Mouse (Mus musculus) liver, embryonic 11.5 days (tissue): Measurements from ENCODE around the gene Akap6. TPM values are rescaled to one million over a fixed set of nuclear protein-coding genes. Genes with fewer than 3 reads are reported as not detected.

Source experiments
- ATAC-seq: fragments of 200-750 bp; cut with Nextera tagmentation; replicated peaks from 2 replicates; pipeline ENCODE4 v1.8.0; 2017; ENCODE audit warnings: moderate number of reproducible peaks, mild to moderate bottlenecking, moderate TSS enrichment, moderate library complexity; ENCODE audit not compliant: low FRiP score
- DNase-seq: peaks from one replicate; pipeline ENCODE4 v3.0.0-alpha.2; 2017; ENCODE audit warnings: low spot score
- H3K27ac ChIP-seq: fragments of 300-500 bp; sonication (generic); 2 replicates; pipeline ENCODE4 v1.5.1; 2014; ENCODE audit warnings: mild to moderate bottlenecking, low read depth, low read length, control low read depth
- H3K27me3 ChIP-seq: fragments of 300-500 bp; sonication (generic); replicated peaks from 2 replicates; pipeline ENCODE4 v1.6.1; 2014; ENCODE audit warnings: low read length, mixed read lengths; ENCODE audit not compliant: control insufficient read depth, insufficient read depth
- H3K36me3 ChIP-seq: fragments of 300-500 bp; sonication (generic); 2 replicates; pipeline ENCODE4 v1.6.1; 2014; ENCODE audit warnings: mild to moderate bottlenecking, low read length, moderate library complexity, mixed read lengths; ENCODE audit not compliant: control insufficient read depth, insufficient read depth
- H3K4me1 ChIP-seq: fragments of 300-500 bp; sonication (generic); replicated peaks from 2 replicates; pipeline ENCODE4 v1.6.1; 2014; ENCODE audit warnings: low read length, mixed read lengths; ENCODE audit not compliant: control insufficient read depth, insufficient read depth
- H3K4me2 ChIP-seq: fragments of 300-500 bp; sonication (generic); 2 replicates; pipeline ENCODE4 v1.6.1; 2014; ENCODE audit warnings: mild to moderate bottlenecking, control low read depth, moderate library complexity
- H3K4me3 ChIP-seq: fragments of 300-500 bp; sonication (generic); 2 replicates; pipeline ENCODE4 v1.5.1; 2014; ENCODE audit warnings: low read depth, low read length, control low read depth
- H3K9ac ChIP-seq: fragments of 300-500 bp; sonication (generic); 2 replicates; pipeline ENCODE4 v1.6.1; 2014; ENCODE audit warnings: low read depth, low read length, control low read depth
- H3K9me3 ChIP-seq: fragments of 300-500 bp; sonication (generic); 2 replicates; pipeline ENCODE4 v1.6.1; 2016; ENCODE audit warnings: low read length, inconsistent platforms, mixed read lengths; ENCODE audit not compliant: control insufficient read depth
- WGBS: fragments of 180-500 bp; shearing (Covaris S2); extraction: QIAGEN DNeasy Blood & Tissue Kit; methylation state at CpG from one replicate; pipeline ENCODE4 v1.1.7; 2014; 5-methylcytosine and 5-hydroxymethylcytosine counted together
- polyA plus RNA-seq: library from polyadenylated mRNA; unstranded; fragments of >200 nt; fragmentation: Nextera tagmentation; extraction: Ambion mirVana; gene quantifications from 2 replicates; pipeline ENCODE4 v1.2.1, GENCODE M21; 2014

The Akap6 gene
- polyA plus RNA-seq, 1 experiment from 2014 or later = 0.10 TPM

- DNase-seq = no peak
- Histone ChIP-seq H3K27ac (no peak overlapping the region), H3K9ac (no peak overlapping the region), H3K4me2 (no peak overlapping the region), H3K36me3 (no peaks in the 10 kb centered on the region), H3K27me3 (no peaks in the 10 kb centered on the region), H3K4me3 (no peak overlapping the region), H3K9me3 (no peaks in the 10 kb centered on the region), H3K4me1 (no peaks in the 10 kb centered on the region)
- no peak for ATAC-seq
- WGBS = 56% methylated on average over 7 of the region's 7 CpGs
Observed at GRCm38 (mm10) chr12:52818588-52818987, 119.4 kb downstream of the Akap6 start.

GRCm38 (mm10) chr12:52824774-52825173 lies 125.6 kb downstream of the Akap6 start:
- 69% methylated on average over 5 of the region's 5 CpGs for WGBS
- DNase-seq = no peak
- Histone ChIP-seq H3K9me3 (no peaks in the 10 kb centered on the region), H3K4me3 (no peak overlapping the region), H3K36me3 (no peaks in the 10 kb centered on the region), H3K27ac (no peak overlapping the region), H3K4me1 (no peaks in the 10 kb centered on the region), H3K4me2 (no peak overlapping the region), H3K9ac (no peak overlapping the region), H3K27me3 (no peaks in the 10 kb centered on the region)
- ATAC-seq = no peak

DNA sequence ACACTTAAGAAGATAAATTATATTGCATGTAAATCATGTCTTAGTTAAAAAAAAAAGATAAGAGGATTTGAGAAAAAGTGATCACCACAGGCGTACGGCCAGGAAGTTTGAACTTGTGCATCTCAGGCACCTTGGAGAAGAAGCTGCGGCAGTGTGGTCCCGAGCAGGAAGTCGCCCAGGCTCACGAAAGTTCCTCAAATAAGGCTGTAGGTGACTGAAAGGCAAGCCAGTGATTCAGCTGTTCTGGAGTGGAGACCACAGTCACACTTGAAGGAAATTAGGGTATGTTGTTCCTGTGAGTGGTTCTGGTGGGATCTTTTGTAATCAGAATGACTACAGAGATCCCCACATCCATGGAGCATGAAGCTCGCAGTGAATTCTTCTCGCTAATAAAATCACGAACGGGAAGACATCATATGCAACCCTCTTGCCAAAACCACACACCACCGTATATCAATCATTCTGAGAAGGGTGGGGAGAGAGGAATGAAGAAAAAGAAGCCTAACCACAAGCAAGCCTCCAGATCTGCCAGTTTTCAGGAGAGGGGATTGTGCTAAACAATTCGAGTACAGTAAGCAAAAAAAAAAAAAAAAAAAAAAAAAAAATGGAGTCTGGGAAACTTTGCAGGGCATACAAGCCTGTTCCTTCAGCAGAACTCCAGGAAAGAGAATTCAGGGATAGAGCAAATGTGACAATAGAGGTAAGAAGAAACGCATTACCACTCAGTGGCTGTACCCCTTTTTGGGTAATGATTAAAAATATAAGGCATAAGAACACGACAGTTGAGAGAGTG lies 130.0 kb downstream of the Akap6 start:
- H3K4me3 ChIP-seq = no peak overlapping the region
- no peak overlapping the region for H3K27ac ChIP-seq
- 43% methylated on average over 14 of the region's 14 CpGs for WGBS
- no peaks in the 10 kb centered on the region for H3K9me3 ChIP-seq
- no peak overlapping the region for H3K4me2 ChIP-seq
- DNase-seq (no peak), ATAC-seq (no peak)
- H3K27me3 ChIP-seq = no peaks in the 10 kb centered on the region
- H3K9ac ChIP-seq = no peak overlapping the region
- H3K36me3 ChIP-seq = no peaks in the 10 kb centered on the region
- no peaks in the 10 kb centered on the region for H3K4me1 ChIP-seq

DNA sequence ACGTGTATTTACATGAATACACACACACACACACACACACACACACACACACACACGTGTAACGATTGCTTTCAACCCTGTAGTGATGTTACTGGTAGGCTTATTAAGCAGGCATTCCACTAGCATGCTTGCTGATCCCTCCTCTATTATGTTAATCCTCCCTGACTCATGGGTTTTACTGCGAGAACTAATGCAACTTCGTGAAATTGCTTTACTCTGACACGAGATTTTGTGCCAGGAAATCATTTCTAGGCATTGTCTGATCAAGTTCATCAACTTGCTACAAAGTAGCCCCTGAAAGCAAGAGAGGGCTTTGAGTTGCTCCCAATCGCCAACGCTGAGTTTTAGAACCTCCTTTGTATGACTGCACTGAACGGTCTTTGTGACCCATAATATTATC lies 132.6 kb downstream of the Akap6 start:
- Histone ChIP-seq H3K27ac (no peak overlapping the region), H3K4me3 (no peak overlapping the region), H3K9ac (no peak overlapping the region), H3K27me3 (no peaks in the 10 kb centered on the region), H3K4me2 (no peak overlapping the region), H3K9me3 (no peaks in the 10 kb centered on the region), H3K4me1 (peaks cover 8% of the 10 kb centered on the region), H3K36me3 (no peaks in the 10 kb centered on the region)
- ATAC-seq (no peak), DNase-seq (no peak)
- WGBS = 67% methylated on average over 9 of the region's 9 CpGs

- DNase-seq = no peak
- ATAC-seq = no peak
- 3% methylated on average over 4 of the region's 4 CpGs for WGBS
Observed at GRCm38 (mm10) chr12:52832230-52832629, 133.0 kb downstream of the Akap6 start.

GRCm38 (mm10) chr12:52833141-52833540 lies 134.0 kb downstream of the Akap6 start:
- no peak for ATAC-seq
- H3K4me1 ChIP-seq = peaks cover 8% of the 10 kb centered on the region

More at GRCm38 (mm10) chr12:52832230-52832629, 133.0 kb downstream of the Akap6 start:
- peaks cover 8% of the 10 kb centered on the region for H3K4me1 ChIP-seq
- no peaks in the 10 kb centered on the region for H3K36me3 ChIP-seq
- H3K27me3 ChIP-seq = no peaks in the 10 kb centered on the region
- no peak overlapping the region for H3K27ac ChIP-seq
- no peaks in the 10 kb centered on the region for H3K9me3 ChIP-seq
- H3K4me2 ChIP-seq = no peak overlapping the region
- H3K9ac ChIP-seq = no peak overlapping the region
- no peak overlapping the region for H3K4me3 ChIP-seq

DNA sequence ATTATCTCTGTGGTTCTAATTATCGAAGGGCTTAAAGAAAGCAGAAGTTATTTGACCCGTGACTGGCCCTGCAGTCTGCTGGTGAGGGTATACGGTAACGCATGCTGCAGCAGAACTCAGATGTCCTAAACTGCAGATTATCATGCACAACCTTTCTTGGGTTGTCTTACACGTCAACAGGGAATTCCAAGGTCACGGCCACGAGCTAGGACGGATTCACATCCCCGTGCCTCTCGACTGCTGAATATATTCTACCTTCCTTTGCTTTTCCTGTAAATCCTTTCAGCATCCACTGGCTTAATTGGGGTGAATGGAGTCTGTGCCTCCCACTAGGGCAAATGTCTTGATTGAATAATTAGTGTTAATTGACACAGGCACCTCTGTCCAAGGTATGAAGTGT lies 134.9 kb downstream of the Akap6 start:
- ATAC-seq = no peak

More at GRCm38 (mm10) chr12:52833141-52833540, 134.0 kb downstream of the Akap6 start:
- H3K9me3 ChIP-seq = no peaks in the 10 kb centered on the region
- H3K4me3 ChIP-seq = no peak overlapping the region
- no peak overlapping the region for H3K9ac ChIP-seq
- WGBS = 60% methylated on average over 6 of the region's 6 CpGs
- H3K27ac ChIP-seq = no peak overlapping the region
- no peak overlapping the region for H3K4me2 ChIP-seq
- H3K36me3 ChIP-seq = no peaks in the 10 kb centered on the region
- DNase-seq = no peak
- no peaks in the 10 kb centered on the region for H3K27me3 ChIP-seq

DNA sequence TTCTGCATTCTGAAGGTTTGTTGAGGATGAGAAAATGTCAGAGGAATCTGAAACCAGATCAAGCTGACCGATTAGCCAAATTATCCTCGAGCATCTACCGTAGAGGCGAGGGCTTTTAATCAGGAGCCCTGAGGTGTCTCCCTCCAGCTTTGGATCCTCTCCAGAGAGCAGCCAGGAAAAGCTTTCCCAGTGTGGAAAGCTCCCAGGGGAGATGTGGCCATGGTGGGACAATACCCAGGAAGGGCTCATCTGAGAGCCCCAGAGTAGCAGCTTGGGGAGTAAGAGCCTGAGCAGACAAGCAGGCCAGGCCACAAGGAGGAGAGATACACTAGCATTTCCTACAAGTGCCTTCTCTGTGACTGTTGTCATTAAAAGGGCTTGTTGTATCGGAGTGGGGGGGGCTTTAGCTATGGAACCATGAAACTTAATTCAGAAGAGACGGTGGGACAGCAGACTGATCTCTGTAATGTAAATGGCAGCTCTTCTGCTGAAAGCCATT lies 135.6 kb downstream of the Akap6 start:
- H3K36me3 ChIP-seq = no peaks in the 10 kb centered on the region
- no peak overlapping the region for H3K27ac ChIP-seq
- ATAC-seq (no peak), DNase-seq (no peak)
- peaks cover 8% of the 10 kb centered on the region for H3K4me1 ChIP-seq
- no peaks in the 10 kb centered on the region for H3K27me3 ChIP-seq
- 75% methylated on average over 6 of the region's 6 CpGs for WGBS
- no peak overlapping the region for H3K4me3 ChIP-seq
- no peak overlapping the region for H3K4me2 ChIP-seq
- H3K9ac ChIP-seq = no peak overlapping the region
- no peaks in the 10 kb centered on the region for H3K9me3 ChIP-seq

More for the DNA sequence above, 134.9 kb downstream of the Akap6 start:
- no peak overlapping the region for H3K4me3 ChIP-seq
- no peaks in the 10 kb centered on the region for H3K9me3 ChIP-seq
- DNase-seq = no peak
- H3K36me3 ChIP-seq = no peaks in the 10 kb centered on the region
- 45% methylated on average over 10 of the region's 10 CpGs for WGBS
- no peak overlapping the region for H3K4me2 ChIP-seq
- H3K27me3 ChIP-seq = no peaks in the 10 kb centered on the region
- H3K27ac ChIP-seq = no peak overlapping the region
- no peak overlapping the region for H3K9ac ChIP-seq
- H3K4me1 ChIP-seq = peaks cover 8% of the 10 kb centered on the region

DNA sequence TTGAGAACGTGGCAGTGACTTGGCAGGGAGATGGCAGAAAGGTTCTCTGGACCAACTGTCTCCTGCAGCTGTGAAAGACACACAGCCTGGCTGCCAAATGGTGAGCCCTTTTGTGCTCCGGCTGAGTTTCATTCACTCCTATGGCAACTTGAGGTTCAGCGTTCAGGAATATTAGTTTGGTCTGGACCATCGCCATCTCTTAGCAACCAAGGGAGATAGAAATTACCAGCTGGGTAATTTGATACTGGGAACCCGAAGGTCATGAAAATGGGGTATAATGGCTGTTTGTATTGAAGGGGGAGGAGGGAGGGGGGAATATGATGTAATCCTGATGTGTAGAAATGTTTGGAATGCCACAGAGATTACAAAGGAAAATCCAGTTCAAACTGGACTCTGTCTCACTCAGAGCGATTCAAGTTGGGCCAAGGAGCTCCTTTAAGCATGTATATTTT lies 136.1 kb downstream of the Akap6 start:
- no peak overlapping the region for H3K4me3 ChIP-seq
- no peaks in the 10 kb centered on the region for H3K27me3 ChIP-seq
- WGBS = 63% methylated on average over 6 of the region's 6 CpGs
- H3K36me3 ChIP-seq = no peaks in the 10 kb centered on the region
- no peak overlapping the region for H3K27ac ChIP-seq
- H3K4me2 ChIP-seq = no peak overlapping the region
- H3K9ac ChIP-seq = no peak overlapping the region
- no peak for DNase-seq
- peaks cover 8% of the 10 kb centered on the region for H3K4me1 ChIP-seq
- H3K9me3 ChIP-seq = no peaks in the 10 kb centered on the region
- no peak for ATAC-seq
